Comparison of ENCODE assay signal across 17 mouse cellular contexts in genomic region chr17:34683179-34683578, GRCm38 (mm10). TPM values are rescaled to one million over a fixed set of nuclear protein-coding genes. Genes with fewer than 3 reads are reported as not detected.
"Had no signal": no experiment of that assay in that cellular context is flagged by ENCODE, and none has a peak within 500 bp of the region (broad histone marks: within the 10 kb centered on the region; RNA-seq: fewer than 3 reads in every experiment).

No protein-coding gene starts in this region.

- H3K9ac ChIP-seq: limb, embryonic 15.5 days; liver, embryonic 12.5 days; midbrain, embryonic 12.5 days; neural tube, embryonic 13.5 days had no signal

- H3K4me1 ChIP-seq: midbrain, embryonic 12.5 days had no signal

- H3K4me3 ChIP-seq: limb, embryonic 15.5 days; liver, embryonic 12.5 days; midbrain, embryonic 12.5 days; neural tube, embryonic 13.5 days had no signal

- H3K9me3 ChIP-seq: limb, embryonic 15.5 days; liver, embryonic 12.5 days; midbrain, embryonic 12.5 days; neural tube, embryonic 13.5 days had no signal

- H3K36me3 ChIP-seq: limb, embryonic 15.5 days; liver, embryonic 12.5 days; midbrain, embryonic 12.5 days; neural tube, embryonic 13.5 days had no signal

- ATAC-seq: liver, embryonic 12.5 days; midbrain, embryonic 16.5 days had no signal

- H3K4me2 ChIP-seq: limb, embryonic 15.5 days; liver, embryonic 12.5 days; midbrain, embryonic 12.5 days; neural tube, embryonic 13.5 days had no signal

- H3K27ac ChIP-seq: kidney, postnatal 0 days; liver, embryonic 12.5 days; macrophage; midbrain, embryonic 12.5 days; neural tube, embryonic 13.5 days had no signal

- DNase-seq: kidney, adult 2 months; kidney, postnatal 36 days; layer of hippocampus, adult 9-11 months; layer of hippocampus, postnatal 36 days; right cerebral cortex, adult 18-20 months; right cerebral cortex, postnatal 25 days; thymus, postnatal 4 days had no signal

RNA-seq across cellular contexts. Expression of gene Tnxb, which starts 12.8 kb away (rescaled TPM):
- total RNA-seq: megakaryocyte-erythroid progenitor cell, adult 5-6 weeks had no signal
- polyA plus RNA-seq: limb, embryonic 11.5 days; macrophage had no signal

RNA-seq across cellular contexts. Expression of gene Prrt1, which starts 53.8 kb away (rescaled TPM):
- polyA plus RNA-seq: liver, embryonic 12.5 days; liver, embryonic 16.5 days had no signal
